Mouse (Mus musculus) brain, embryonic 14.5 days (tissue): Measurements from ENCODE around the gene Prdx2. TPM values are rescaled to one million over a fixed set of nuclear protein-coding genes. Genes with fewer than 3 reads are reported as not detected.

Source experiments
- DNase-seq: peaks from one replicate; pipeline ENCODE4 v3.0.0-alpha.2; 2011; ENCODE audit warnings: low read depth
- CTCF ChIP-seq: fragments of 200-500 bp; IDR thresholded peaks from 2 replicates; pipeline ENCODE4 v1.5.1; 2012; ENCODE audit warnings: inconsistent platforms, mild to moderate bottlenecking, moderate library complexity, borderline replicate concordance; ENCODE audit not compliant: insufficient read depth, insufficient read length; ENCODE audit errors: extremely low read depth
- POLR2A ChIP-seq: fragments of 200-500 bp; IDR thresholded peaks from 2 replicates; pipeline ENCODE4 v1.6.1; 2012; ENCODE audit warnings: mild to moderate bottlenecking, inconsistent platforms, borderline replicate concordance; ENCODE audit not compliant: poor library complexity, insufficient read depth, insufficient read length, severe bottlenecking; ENCODE audit errors: extremely low read depth
- polyA plus RNA-seq: library from polyadenylated mRNA; depleted of rRNA; stranded (reverse); fragments of >200 nt; gene quantifications from 2 replicates; pipeline ENCODE4 v1.2.3, GENCODE M21; 2012

The Prdx2 gene
- polyA plus RNA-seq, 1 experiment, result 756 TPM

DNA sequence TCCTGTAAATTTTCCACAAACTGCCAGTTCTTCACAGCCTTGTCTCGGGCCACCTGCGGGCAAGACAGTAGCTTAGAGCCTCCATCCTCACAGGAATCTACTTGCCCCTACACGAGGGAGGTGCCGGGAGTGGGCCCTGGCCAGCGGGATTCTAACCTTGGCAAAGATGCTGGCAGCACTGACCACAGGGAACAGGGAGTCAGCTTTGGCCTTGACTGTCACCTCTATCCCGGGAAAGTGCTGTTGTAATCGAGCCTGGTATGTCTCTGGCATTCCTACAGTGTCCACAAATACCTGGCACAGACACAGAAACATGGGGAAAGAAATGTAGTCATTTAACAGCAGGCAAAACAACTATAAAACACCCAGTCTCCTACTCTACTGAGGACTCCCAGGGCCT is 9.6 kb upstream of the Prdx2 start:
- TF ChIP-seq CTCF, result no peak
- TF ChIP-seq POLR2A, result no peak
- no peak for DNase-seq

DNA sequence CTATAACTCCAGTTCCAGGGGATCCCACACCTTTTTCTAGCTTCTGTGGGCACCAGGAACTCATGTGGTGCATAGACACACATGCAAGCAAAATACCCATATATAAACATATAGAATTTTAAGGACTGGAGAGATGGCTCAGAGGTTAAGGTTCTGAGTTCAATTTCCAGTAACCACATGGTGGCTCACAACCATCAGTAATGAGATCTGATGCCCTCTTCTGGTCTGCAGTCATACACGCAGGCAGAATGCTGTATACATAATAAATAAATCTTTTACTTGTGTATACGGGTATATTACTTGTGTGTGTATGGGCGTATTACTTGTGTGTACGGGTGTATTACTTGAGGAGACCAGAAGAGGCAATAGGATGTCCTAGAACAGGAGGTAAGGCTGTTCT is 5.4 kb upstream of the Prdx2 start:
- DNase-seq, result no peak
- TF ChIP-seq CTCF (no peak), POLR2A (no peak)

DNA sequence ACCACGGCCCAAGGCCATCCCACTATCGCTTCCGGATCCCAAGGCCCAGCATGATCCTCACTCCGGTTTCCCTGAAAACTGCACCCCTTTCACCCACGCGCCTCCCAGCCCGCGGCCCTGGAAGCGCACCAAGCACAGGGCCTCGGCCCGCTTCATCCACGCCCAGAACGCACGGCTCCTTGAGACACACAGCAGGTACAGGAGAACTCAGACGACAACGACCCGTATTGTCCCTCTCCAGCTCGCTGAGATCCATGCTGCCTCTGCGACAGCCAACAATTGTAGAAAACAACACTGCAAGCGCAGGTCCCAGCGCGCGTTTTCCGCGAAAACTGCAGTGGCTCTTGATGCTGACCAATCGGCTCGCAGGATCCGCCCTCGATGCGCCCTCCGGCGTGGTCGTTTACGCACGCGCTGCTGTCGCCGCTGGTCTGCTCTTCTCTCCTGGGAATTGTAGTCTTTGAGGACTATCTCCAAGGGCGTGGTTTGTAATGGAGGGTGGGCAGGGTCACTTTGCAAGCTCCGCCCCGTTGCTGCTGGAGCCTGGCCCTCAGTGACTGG is 3.6 kb upstream of the Prdx2 start:
- TF ChIP-seq POLR2A (no peak), CTCF (no peak)
- peak; percentile 99 for DNase-seq

DNA sequence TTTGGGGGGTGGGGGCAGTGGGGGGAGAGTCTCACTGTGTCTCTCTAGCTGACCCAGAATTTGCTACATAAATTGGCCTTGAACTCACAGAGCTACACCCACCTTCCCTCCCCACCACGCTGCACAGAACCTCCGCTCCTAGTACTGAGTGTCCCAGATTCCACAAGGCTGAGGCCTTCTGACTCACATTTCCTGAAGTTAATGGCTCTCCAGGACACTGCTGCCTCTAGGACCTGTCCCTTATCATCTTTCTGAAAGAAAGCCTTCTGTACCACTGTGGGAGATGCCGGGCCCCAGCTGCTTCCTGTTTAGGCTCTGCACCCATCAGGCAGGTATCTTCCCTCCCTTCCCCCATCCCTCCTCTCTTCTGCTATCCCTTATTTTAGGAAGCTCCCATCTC is 2.8 kb upstream of the Prdx2 start:
- TF ChIP-seq POLR2A (no peak), CTCF (no peak)

DNA sequence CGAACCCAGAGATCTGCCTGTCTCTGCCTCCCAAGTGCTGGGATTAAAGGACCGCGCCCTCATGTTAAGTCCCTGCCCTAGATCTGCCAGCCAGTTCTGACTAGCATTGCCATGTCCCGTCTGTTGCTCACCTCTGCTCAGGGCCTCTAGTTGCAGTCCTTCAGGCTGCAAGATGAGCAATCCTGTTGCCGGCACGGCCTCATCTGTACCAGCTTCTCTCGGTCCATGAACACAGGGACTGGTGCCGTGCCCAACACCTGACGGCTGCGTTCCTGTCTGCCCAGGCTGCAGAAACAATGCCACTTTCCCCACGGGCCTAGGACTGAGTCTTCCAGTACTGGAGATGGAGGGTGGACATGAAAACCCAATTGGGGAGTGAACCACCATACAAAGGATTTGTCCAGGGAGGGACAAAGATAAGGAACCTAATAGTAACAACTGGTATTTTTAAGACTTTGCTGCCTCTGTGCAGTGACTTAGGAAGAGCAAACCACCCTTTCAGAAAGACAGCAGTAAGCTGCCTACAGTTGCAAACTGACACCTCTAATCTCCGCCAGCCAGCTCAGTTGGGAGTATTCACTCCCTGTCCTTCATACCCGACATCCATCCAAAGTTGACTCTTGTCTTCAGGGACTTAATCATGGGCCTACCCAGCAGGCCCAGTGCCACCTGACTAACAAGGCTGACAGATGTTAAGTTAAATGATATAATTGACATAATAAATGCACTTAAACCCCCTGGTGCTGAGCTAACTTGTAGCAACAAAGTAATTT is 1.7 kb upstream of the Prdx2 start:
- TF ChIP-seq CTCF (no peak), POLR2A (no peak)
- no peak for DNase-seq

More for the DNA sequence above, 2.8 kb upstream of the Prdx2 start:
- no peak for DNase-seq

DNA sequence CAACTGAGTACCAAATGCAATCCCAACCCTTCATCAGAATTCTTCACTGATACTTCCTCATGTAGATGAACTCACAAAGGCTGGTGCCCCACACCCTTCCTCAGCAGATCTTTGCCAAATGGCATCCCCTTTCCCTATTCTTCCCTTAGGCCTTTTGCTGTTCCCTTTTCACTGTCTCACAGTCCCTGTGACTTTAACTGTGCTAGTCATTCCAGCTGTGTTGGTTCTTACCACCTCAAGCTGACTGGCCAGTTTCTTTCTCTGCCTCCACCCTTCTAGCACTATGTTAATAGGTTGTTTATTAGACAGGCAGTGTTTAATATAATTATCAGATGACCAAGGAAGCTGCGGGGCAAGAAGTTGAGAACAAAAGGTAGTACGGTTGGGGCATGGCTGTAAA is 737 bp upstream of the Prdx2 start:
- no peak for TF ChIP-seq POLR2A
- no peak for TF ChIP-seq CTCF
- DNase-seq, result no peak

DNA sequence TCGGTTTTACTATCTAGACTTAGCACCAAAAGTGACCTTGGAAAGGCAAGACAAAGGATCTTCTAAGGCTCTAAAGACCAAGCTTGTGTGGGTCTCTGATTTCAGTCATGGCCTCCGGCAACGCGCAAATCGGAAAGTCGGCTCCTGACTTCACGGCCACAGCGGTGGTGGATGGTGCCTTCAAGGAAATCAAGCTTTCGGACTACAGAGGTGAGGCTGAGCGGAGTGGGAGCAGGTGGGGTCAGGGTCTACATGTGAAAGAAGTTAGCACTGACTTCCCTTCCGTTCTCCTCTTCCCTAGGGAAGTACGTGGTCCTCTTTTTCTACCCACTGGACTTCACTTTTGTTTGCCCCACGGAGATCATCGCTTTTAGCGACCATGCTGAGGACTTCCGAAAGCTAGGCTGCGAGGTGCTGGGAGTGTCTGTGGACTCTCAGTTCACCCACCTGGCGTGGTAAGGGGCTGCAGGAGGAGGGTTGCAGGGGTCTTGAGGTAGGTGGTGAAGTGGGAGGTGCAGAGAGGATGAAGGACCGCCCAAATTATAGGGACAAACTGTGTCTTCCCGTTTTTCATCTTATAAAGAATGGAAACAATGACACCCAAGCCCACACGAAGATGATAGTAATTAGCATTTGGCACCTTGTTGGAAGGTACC is 876 bp downstream of the Prdx2 start:
- no peak for DNase-seq
- TF ChIP-seq CTCF (no peak), POLR2A (no peak)

DNA sequence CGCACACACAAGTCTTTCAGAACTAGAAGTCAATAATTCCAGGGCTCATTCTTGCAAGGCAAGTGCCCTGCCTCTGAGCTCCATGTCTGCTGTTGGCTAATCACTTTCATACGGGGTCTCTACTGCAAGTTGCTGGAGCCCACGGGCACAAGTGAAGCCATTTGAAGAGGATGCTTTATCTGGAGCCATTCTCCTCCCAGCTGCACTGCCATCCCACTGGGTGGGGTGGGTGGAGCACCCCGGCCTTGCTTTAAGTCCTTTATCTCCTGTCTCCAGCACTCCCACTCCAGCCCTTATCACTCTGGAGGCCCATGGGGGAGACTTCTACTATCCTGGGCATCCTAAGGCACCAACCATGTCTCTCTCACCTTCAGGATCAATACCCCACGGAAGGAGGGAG is 1.5 kb downstream of the Prdx2 start:
- TF ChIP-seq POLR2A (no peak), CTCF (no peak)
- no peak for DNase-seq

DNA sequence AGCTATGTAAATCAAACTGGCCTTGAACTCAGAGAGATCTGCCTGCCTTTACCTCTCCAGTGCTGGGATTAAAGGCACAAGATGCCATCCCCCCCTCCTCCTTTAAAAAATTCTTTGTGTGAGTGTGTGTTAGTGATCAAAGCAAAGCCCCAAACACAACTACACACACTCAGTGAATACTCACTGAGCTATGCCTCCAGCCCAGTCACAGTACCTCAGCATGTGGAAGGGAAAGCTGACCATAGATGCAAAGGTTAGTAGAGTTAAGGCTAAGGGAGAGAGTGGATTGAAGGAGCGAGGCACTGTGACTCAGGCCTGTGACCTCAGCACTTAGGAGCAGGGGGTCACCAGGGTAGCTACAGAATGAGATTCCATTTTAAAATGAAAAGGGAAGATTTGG is 3.7 kb downstream of the Prdx2 start:
- TF ChIP-seq POLR2A, result no peak
- no peak for TF ChIP-seq CTCF

DNA sequence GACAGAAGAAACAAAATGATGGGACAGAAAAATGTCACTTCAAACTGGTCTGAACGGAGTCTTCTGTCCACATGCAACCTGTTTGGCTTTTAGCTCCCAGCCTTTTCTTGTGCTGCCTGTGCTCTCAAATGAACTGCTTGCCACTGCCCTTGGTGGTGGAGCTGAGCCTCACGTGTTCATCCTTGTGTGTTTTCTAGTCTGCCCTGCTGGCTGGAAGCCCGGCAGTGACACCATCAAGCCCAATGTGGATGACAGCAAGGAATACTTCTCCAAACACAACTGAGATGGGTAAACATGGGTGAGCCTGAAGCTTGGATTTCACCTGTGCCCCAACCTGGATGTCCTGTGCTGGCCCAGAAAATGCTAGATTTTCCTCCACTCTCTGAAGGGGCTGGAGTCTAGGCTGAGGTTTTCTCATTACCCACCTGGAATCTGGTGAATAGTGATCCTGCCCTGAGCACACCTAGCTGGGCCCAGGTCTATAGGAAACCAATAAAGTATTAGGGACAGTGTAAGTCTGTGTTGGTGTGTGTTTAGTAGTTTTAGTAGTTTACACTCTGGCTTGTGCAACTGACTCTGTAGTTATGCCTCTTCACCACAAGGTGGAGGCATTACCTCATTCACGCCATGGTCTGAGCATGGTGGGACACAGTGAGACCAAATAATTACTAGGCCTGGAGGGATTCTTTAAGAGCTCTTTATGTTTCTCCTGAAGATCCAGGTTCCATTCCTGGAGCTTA is 4.6 kb downstream of the Prdx2 start:
- TF ChIP-seq CTCF, result peak; percentile 78; the same call in 1 of the 2 replicates
- TF ChIP-seq POLR2A, result no peak
- DNase-seq, result peak; percentile 83

More for the DNA sequence above, 3.7 kb downstream of the Prdx2 start:
- DNase-seq, result no peak

DNA sequence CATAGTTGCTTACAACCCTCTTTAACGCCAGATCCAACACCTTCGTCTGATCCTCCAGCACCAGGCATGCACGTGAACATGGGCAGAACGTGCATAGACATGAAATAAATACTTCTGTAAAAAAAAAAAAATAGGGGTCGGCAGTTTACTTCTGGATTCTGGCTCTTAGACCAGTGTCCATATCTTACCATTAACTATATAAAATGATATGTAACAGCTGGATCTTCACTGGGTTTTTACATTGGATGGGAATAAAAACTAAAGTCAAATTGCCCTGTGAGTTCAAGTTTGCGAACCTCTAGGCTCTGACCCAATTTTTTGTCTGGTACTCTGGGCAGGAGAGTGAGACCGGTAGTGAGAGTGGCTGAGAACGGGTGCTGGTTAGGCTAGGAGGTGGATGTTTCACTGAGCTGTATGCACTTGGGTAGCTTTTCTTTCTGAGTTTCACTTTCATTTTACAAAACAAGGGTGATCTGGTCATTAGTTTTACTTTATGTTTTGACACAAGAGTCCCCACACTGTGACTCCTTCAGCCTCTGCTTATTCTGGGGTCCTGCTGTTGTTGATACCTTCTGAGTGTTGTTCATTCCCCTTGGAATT is 5.3 kb downstream of the Prdx2 start:
- DNase-seq, result no peak
- TF ChIP-seq CTCF (no peak), POLR2A (no peak)
